Mouse (Mus musculus) small intestine, adult 2 months (tissue): Measurements from ENCODE around the gene Foxr1.

ENCODE experiments used
- CTCF ChIP-seq: fragments of 200-500 bp; IDR thresholded peaks from 2 replicates; pipeline ENCODE4 v1.5.1; 2012; ENCODE audit warnings: low read depth, mild to moderate bottlenecking, control low read depth, inconsistent platforms, low read length, moderate library complexity, mixed read lengths; ENCODE audit not compliant: insufficient replicate concordance, insufficient read length; ENCODE audit errors: extremely low read depth
- POLR2A ChIP-seq: fragments of 200-500 bp; IDR thresholded peaks from 2 replicates; pipeline ENCODE4 v1.6.1; 2012; ENCODE audit warnings: low read depth, mild to moderate bottlenecking, control low read depth, inconsistent platforms, low read length, moderate library complexity

DNA sequence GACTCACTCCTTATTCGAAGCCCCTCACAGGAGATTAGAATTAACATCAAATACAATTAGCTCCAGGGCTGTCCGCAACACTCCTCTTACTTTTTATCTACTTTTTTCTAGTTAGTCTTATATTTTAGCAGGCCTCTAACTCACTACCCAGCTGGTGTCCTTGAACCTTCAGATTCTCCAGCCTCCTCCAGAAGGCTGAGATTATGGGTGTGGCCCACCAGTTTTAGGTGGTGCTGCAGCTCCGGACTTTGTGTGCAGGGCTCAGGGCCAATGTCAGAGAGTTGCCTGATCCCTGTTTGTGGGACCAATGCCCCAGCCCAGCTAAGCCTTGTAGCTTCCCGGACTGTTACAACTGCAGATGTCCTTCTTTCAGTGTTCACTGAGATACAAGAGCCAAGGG, 17.4 kb downstream of the Foxr1 start:
- TF ChIP-seq CTCF (no peak), POLR2A (no peak)
